Mouse (Mus musculus): Measurements from ENCODE around the gene Olfr446. TPM values are rescaled to one million over a fixed set of nuclear protein-coding genes. Genes with fewer than 3 reads are reported as not detected.

Gene Olfr446
- not detected for total RNA-seq (2021)
- long read RNA-seq, experiment 1: 0 reads
- long read RNA-seq, experiment 2: 0 reads

- DNase-seq: no peak
Observed at GRCm38 (mm10) chr6:42921077-42921476, at the start of gene Olfr446. TSS of gene Olfr446 (plus strand) at chr6:42921377.

GRCm38 (mm10) chr6:42876323-42876722 lies 44.9 kb upstream of the Olfr446 start:
- no peak for DNase-seq

- no peak for DNase-seq
Observed at GRCm38 (mm10) chr6:42890141-42890540, 31.0 kb upstream of the Olfr446 start, which contains the start of gene Olfr448. TSS of gene Olfr448 (plus strand) at chr6:42890441.

- DNase-seq: no peak
Observed at GRCm38 (mm10) chr6:42900345-42900744, 20.8 kb upstream of the Olfr446 start.

- no peak for DNase-seq
Observed at GRCm38 (mm10) chr6:42908578-42908977, 12.6 kb upstream of the Olfr446 start, which contains the start of gene Olfr447. TSS of gene Olfr447 (plus strand) at chr6:42908878.

- no peak for DNase-seq
Observed at GRCm38 (mm10) chr6:42948767-42949166, 27.6 kb downstream of the Olfr446 start, which contains the start of gene Olfr444. TSS of gene Olfr444 (plus strand) at chr6:42949067.

- DNase-seq: no peak
Observed at GRCm38 (mm10) chr6:42980377-42980776, 59.2 kb downstream of the Olfr446 start.

Other genes with a start within 250 kb of the Olfr446 start
- 10 to 100 TPM; 71.7 to 85.6 TPM for gene Tcaf1, start 211.3 kb upstream of the Olfr446 start, total RNA-seq (2021)
- gene Olfr453, start 182.0 kb upstream of the Olfr446 start, total RNA-seq (2021): not detected
- gene Olfr38, start 165.0 kb upstream of the Olfr446 start, total RNA-seq (2021): not detected
- gene Olfr452, start 136.3 kb upstream of the Olfr446 start, total RNA-seq (2021): not detected
- gene Olfr450, start 109.4 kb upstream of the Olfr446 start, total RNA-seq (2021): not detected
- not detected for gene Olfr449, start 87.0 kb upstream of the Olfr446 start, total RNA-seq (2021)
- not detected for gene Olfr448, start 30.9 kb upstream of the Olfr446 start, total RNA-seq (2021)
- not detected for gene Olfr447, start 12.5 kb upstream of the Olfr446 start, total RNA-seq (2021)
- gene Olfr444, start 27.7 kb downstream of the Olfr446 start, total RNA-seq (2021): not detected
- gene Olfr441, start 185.0 kb downstream of the Olfr446 start, total RNA-seq (2021): not detected
- not detected for gene Olfr237-ps1, start 225.2 kb downstream of the Olfr446 start, total RNA-seq (2021)
- gene Olfr437, start 241.9 kb downstream of the Olfr446 start, total RNA-seq (2021): not detected

Data from adrenal gland, postnatal 36 days (tissue).